Mouse (Mus musculus) bone marrow, adult 2 months (tissue): ENCODE measurements around the gene Arhgef1. TPM values are rescaled to one million over a fixed set of nuclear protein-coding genes. Genes with fewer than 3 reads are reported as not detected.

Experiments used
- H3K27ac ChIP-seq: fragments of 200-500 bp; 2 replicates; pipeline ENCODE4 v1.5.1; 2012; ENCODE audit warnings: low read depth, mild to moderate bottlenecking, control low read depth, inconsistent platforms, low read length; ENCODE audit not compliant: control insufficient read depth, poor library complexity, insufficient read depth
- H3K4me1 ChIP-seq: fragments of 200-500 bp; 2 replicates; pipeline ENCODE4 v1.6.1; 2011; ENCODE audit warnings: low read length; ENCODE audit not compliant: control insufficient read depth, insufficient read depth
- H3K4me3 ChIP-seq: fragments of 200-500 bp; replicated peaks from 2 replicates; pipeline ENCODE3; 2011; ENCODE audit warnings: mild to moderate bottlenecking, low read depth, low read length, control low read depth; ENCODE audit not compliant: control insufficient read depth
- CTCF ChIP-seq: fragments of 200-500 bp; IDR thresholded peaks from 2 replicates; pipeline ENCODE4 v1.5.1; 2011; ENCODE audit warnings: low read length, control low read depth; ENCODE audit not compliant: control insufficient read depth, insufficient read depth
- POLR2A ChIP-seq: fragments of 200-500 bp; IDR thresholded peaks from 2 replicates; pipeline ENCODE4 v1.6.1; 2011; ENCODE audit warnings: low read depth, mild to moderate bottlenecking, control low read depth, low read length, borderline replicate concordance; ENCODE audit not compliant: control insufficient read depth
- WGBS: fragments of 180-500 bp; shearing (Covaris S2); methylation state at CpG from one replicate; pipeline ENCODE4 v1.1.7; 2018; 5-methylcytosine and 5-hydroxymethylcytosine counted together
- polyA plus RNA-seq: library from polyadenylated mRNA; stranded (reverse); fragments of >200 nt; gene quantifications from 2 replicates; pipeline ENCODE4 v1.2.4, GENCODE M21; 2011; ENCODE audit warnings: low replicate concordance; ENCODE audit not compliant: missing spikeins, insufficient read depth, insufficient read length

Arhgef1 gene
- polyA plus RNA-seq, 1 experiment, result 354 TPM

GRCm38 (mm10) chr7:24973902-24974301, 71.2 kb downstream of the Arhgef1 start:
- Histone ChIP-seq H3K27ac (no peak overlapping the region), H3K4me1 (peaks cover 5% of the 10 kb centered on the region; the same call in 1 of the 2 replicates), H3K4me3 (no peak overlapping the region)
- TF ChIP-seq POLR2A (no peak), CTCF (no peak)
- WGBS, result 83% methylated on average over 5 of the region's 5 CpGs

GRCm38 (mm10) chr7:24974893-24975595, 72.3 kb downstream of the Arhgef1 start:
- 9% methylated on average over 9 of the region's 9 CpGs for WGBS
- peaks cover 11% of the 10 kb centered on the region for H3K4me1 ChIP-seq
- no peak overlapping the region for H3K27ac ChIP-seq
- peak overlapping the region; percentile 38 for H3K4me3 ChIP-seq
- TF ChIP-seq CTCF, result peak; percentile 34; the same call in 1 of the 2 replicates
- TF ChIP-seq POLR2A, result no peak; the same call in 1 of the 2 replicates

Other genes starting within 250 kb of the Arhgef1 start
- not detected in 2 replicates for gene Tex101, start 226.2 kb upstream of the Arhgef1 start, polyA plus RNA-seq
- gene BC049730, start 193.7 kb upstream of the Arhgef1 start, polyA plus RNA-seq, result not detected in 2 replicates
- gene Gm4763, start 176.0 kb upstream of the Arhgef1 start, polyA plus RNA-seq, result 35.1 and 41.6 TPM in 2 replicates
- 44.1 and 111 TPM in 2 replicates for gene Cd177, start 142.6 kb upstream of the Arhgef1 start, polyA plus RNA-seq
- gene Ceacam10, start 125.7 kb upstream of the Arhgef1 start, polyA plus RNA-seq, result 14.8 TPM in 1 of 2 replicates, not detected in the other
- gene Gm9844, start 40.7 kb upstream of the Arhgef1 start, polyA plus RNA-seq, result 43.4 TPM in 1 of 2 replicates, not detected in the other
- gene Lypd4, start 33.0 kb upstream of the Arhgef1 start, polyA plus RNA-seq, result not detected in 2 replicates
- not detected in 2 replicates for gene Dmrtc2, start 32.9 kb upstream of the Arhgef1 start, polyA plus RNA-seq
- 866 and 1,228 TPM in 2 replicates for gene Rps19, start 18.5 kb upstream of the Arhgef1 start, polyA plus RNA-seq
- gene Cd79a, start 5.5 kb upstream of the Arhgef1 start, polyA plus RNA-seq, result 82.1 and 126 TPM in 2 replicates
- not detected in 2 replicates for gene Gm4881, start 41.6 kb downstream of the Arhgef1 start, polyA plus RNA-seq
- 31.0 and 76.4 TPM in 2 replicates for gene Rabac1, start 69.8 kb downstream of the Arhgef1 start, polyA plus RNA-seq
- 6.1 and 13.9 TPM in 2 replicates for gene Atp1a3, start 103.0 kb downstream of the Arhgef1 start, polyA plus RNA-seq
- gene Grik5, start 169.4 kb downstream of the Arhgef1 start, polyA plus RNA-seq, result 7.3 and 9.7 TPM in 2 replicates
- gene Zfp574, start 169.7 kb downstream of the Arhgef1 start, polyA plus RNA-seq, result 8.1 and 11.3 TPM in 2 replicates